Mouse (Mus musculus) cortical plate, adult 2 months (tissue): ENCODE results near the gene Dnajc5. TPM values are rescaled to one million over a fixed set of nuclear protein-coding genes. Genes with fewer than 3 reads are reported as not detected.

ENCODE experiments used
- H3K27ac ChIP-seq: fragments of 200-500 bp; 2 replicates; pipeline ENCODE4 v1.5.1; 2012; ENCODE audit warnings: low read length, control low read depth, inconsistent platforms; ENCODE audit not compliant: insufficient read depth
- H3K4me1 ChIP-seq: fragments of 200-500 bp; 2 replicates; pipeline ENCODE4 v1.6.1; 2011; ENCODE audit warnings: low read length; ENCODE audit not compliant: control insufficient read depth, insufficient read depth
- H3K4me3 ChIP-seq: fragments of 200-500 bp; 2 replicates; pipeline ENCODE4 v1.5.1; 2011; ENCODE audit warnings: mild to moderate bottlenecking, low read length, control low read depth; ENCODE audit not compliant: insufficient read depth
- CTCF ChIP-seq: fragments of 200-500 bp; IDR thresholded peaks from 2 replicates; pipeline ENCODE4 v1.5.1; 2011; ENCODE audit warnings: mild to moderate bottlenecking, control low read depth, low read length; ENCODE audit not compliant: insufficient read depth; ENCODE audit errors: extremely low read depth
- POLR2A ChIP-seq: fragments of 200-500 bp; IDR thresholded peaks from 2 replicates; pipeline ENCODE4 v1.6.1; 2011; ENCODE audit warnings: mild to moderate bottlenecking, low read length, control low read depth; ENCODE audit not compliant: insufficient read depth; ENCODE audit errors: extremely low read depth
- polyA plus RNA-seq: library from polyadenylated mRNA; depleted of rRNA; stranded (reverse); fragments of >200 nt; gene quantifications from 2 replicates; pipeline ENCODE4 v1.2.3, GENCODE M21; 2012

The Dnajc5 gene
- polyA plus RNA-seq, 1 experiment, result 167 TPM

GRCm38 (mm10) chr2:181572921-181573920 lies 52.9 kb downstream of the Dnajc5 start:
- TF ChIP-seq POLR2A, result no peak
- no peak for TF ChIP-seq CTCF
- H3K27ac ChIP-seq, result no peak overlapping the region
- peaks cover 3% of the 10 kb centered on the region; the same call in 1 of the 2 replicates for H3K4me1 ChIP-seq
- H3K4me3 ChIP-seq, result no peak overlapping the region

GRCm38 (mm10) chr2:181573961-181574360 lies 53.7 kb downstream of the Dnajc5 start:
- Histone ChIP-seq H3K4me3 (no peak overlapping the region), H3K4me1 (peaks cover 5% of the 10 kb centered on the region; the same call in 1 of the 2 replicates), H3K27ac (no peak overlapping the region)
- no peak for TF ChIP-seq POLR2A
- TF ChIP-seq CTCF, result no peak

GRCm38 (mm10) chr2:181574921-181575545 lies 54.7 kb downstream of the Dnajc5 start:
- no peak overlapping the region for H3K4me3 ChIP-seq
- TF ChIP-seq CTCF (no peak), POLR2A (no peak)
- H3K4me1 ChIP-seq, result peaks cover 6% of the 10 kb centered on the region; the same call in 1 of the 2 replicates
- H3K27ac ChIP-seq, result no peak overlapping the region

- peaks cover 7% of the 10 kb centered on the region; the same call in 1 of the 2 replicates for H3K4me1 ChIP-seq
- H3K4me3 ChIP-seq, result no peak overlapping the region
- TF ChIP-seq POLR2A, result no peak
- no peak for TF ChIP-seq CTCF
- no peak overlapping the region for H3K27ac ChIP-seq
Observed at GRCm38 (mm10) chr2:181576613-181577012, 56.3 kb downstream of the Dnajc5 start.

GRCm38 (mm10) chr2:181577126-181577525 lies 56.8 kb downstream of the Dnajc5 start:
- H3K4me1 ChIP-seq, result peaks cover 7% of the 10 kb centered on the region; the same call in 1 of the 2 replicates

GRCm38 (mm10) chr2:181577981-181578581 lies 57.8 kb downstream of the Dnajc5 start:
- no peak overlapping the region for H3K4me3 ChIP-seq
- H3K4me1 ChIP-seq, result peaks cover 7% of the 10 kb centered on the region; the same call in 1 of the 2 replicates
- no peak for TF ChIP-seq CTCF
- TF ChIP-seq POLR2A, result no peak
- no peak overlapping the region for H3K27ac ChIP-seq

More at GRCm38 (mm10) chr2:181577126-181577525, 56.8 kb downstream of the Dnajc5 start:
- H3K4me3 ChIP-seq, result no peak overlapping the region
- TF ChIP-seq CTCF (no peak), POLR2A (no peak)
- no peak overlapping the region for H3K27ac ChIP-seq

- TF ChIP-seq CTCF, result no peak
- no peak for TF ChIP-seq POLR2A
- H3K27ac ChIP-seq, result no peak overlapping the region
- no peak overlapping the region for H3K4me3 ChIP-seq
- H3K4me1 ChIP-seq, result peaks cover 7% of the 10 kb centered on the region; the same call in 1 of the 2 replicates
Observed at GRCm38 (mm10) chr2:181578790-181579618, 58.7 kb downstream of the Dnajc5 start.

- peaks cover 7% of the 10 kb centered on the region; the same call in 1 of the 2 replicates for H3K4me1 ChIP-seq
- H3K27ac ChIP-seq, result no peak overlapping the region
- no peak overlapping the region for H3K4me3 ChIP-seq
- no peak for TF ChIP-seq CTCF
- no peak for TF ChIP-seq POLR2A
Observed at GRCm38 (mm10) chr2:181579681-181580080, 59.4 kb downstream of the Dnajc5 start.
